Mouse (Mus musculus): ENCODE results near the gene Gm8926. TPM values are rescaled to one million over a fixed set of nuclear protein-coding genes. Genes with fewer than 3 reads are reported as not detected.
"Not testable (repeated sequence)": the region's sequence is repeated elsewhere in the genome, so short reads cannot be mapped to it uniquely, and the experiment has no call there.

Gene Gm8926
- not detected in 2 replicates for polyA plus RNA-seq (2015; fragmentation: Nextera tagmentation; extraction: Ambion mirVana)

GRCm38 (mm10) chr5:11770248-11770647, at the start of gene Gm8926:
Gm8926 (plus strand) TSS chr5:11770548.
- DNase-seq (ENCODE audit: low spot score); H3K27ac ChIP-seq (replicated peaks); H3K4me1 ChIP-seq (replicated peaks; ENCODE audit: control insufficient read depth, insufficient read depth); H3K27me3 ChIP-seq (ENCODE audit: control insufficient read depth, insufficient read depth, low read length); H3K4me3 ChIP-seq (ENCODE audit: low read depth, low read length); H3K36me3 ChIP-seq (ENCODE audit: control insufficient read depth, insufficient read depth, low read length); H3K4me2 ChIP-seq (replicated peaks; ENCODE audit: low read depth); H3K9me3 ChIP-seq (ENCODE audit: control insufficient read depth, low read length); ATAC-seq (ENCODE audit: low FRiP score, low TSS enrichment); H3K9ac ChIP-seq (ENCODE audit: low read length): not testable (repeated sequence)
- WGBS = 78% methylated on average over 1 of the region's 4 CpGs

Other genes with a start within 250 kb of the Gm8926 start
- not detected in 2 replicates for gene Gm6460, start 175.6 kb upstream of the Gm8926 start, polyA plus RNA-seq (2015; fragmentation: Nextera tagmentation; extraction: Ambion mirVana)
- gene Gm8922, start 88.6 kb upstream of the Gm8926 start, polyA plus RNA-seq (2015; fragmentation: Nextera tagmentation; extraction: Ambion mirVana) = not detected in 2 replicates
- gene Gm6465, start 75.0 kb downstream of the Gm8926 start, polyA plus RNA-seq (2015; fragmentation: Nextera tagmentation; extraction: Ambion mirVana) = not detected in 2 replicates
- gene 4933402N22Rik, start 147.5 kb downstream of the Gm8926 start, polyA plus RNA-seq (2015; fragmentation: Nextera tagmentation; extraction: Ambion mirVana) = not detected in 2 replicates